Mouse (Mus musculus) CD4-positive, CD25-positive, alpha-beta regulatory T cell, adult 4 months (primary cell): ENCODE data around the gene Ablim1. TPM values are rescaled to one million over a fixed set of nuclear protein-coding genes. Genes with fewer than 3 reads are reported as not detected.

Experiments used
- ATAC-seq: one replicate; pipeline ENCODE4 v1.8.0; 2017
- polyA plus RNA-seq, 2 experiments: library from polyadenylated mRNA; unstranded; fragments of 100-300 nt; shearing (Covaris generic); gene quantifications; one replicate each; pipeline ENCODE4 v1.2.1; 2017

Gene Ablim1
- polyA plus RNA-seq, 2 experiments from 2014 or later: 290 to 362 TPM

DNA sequence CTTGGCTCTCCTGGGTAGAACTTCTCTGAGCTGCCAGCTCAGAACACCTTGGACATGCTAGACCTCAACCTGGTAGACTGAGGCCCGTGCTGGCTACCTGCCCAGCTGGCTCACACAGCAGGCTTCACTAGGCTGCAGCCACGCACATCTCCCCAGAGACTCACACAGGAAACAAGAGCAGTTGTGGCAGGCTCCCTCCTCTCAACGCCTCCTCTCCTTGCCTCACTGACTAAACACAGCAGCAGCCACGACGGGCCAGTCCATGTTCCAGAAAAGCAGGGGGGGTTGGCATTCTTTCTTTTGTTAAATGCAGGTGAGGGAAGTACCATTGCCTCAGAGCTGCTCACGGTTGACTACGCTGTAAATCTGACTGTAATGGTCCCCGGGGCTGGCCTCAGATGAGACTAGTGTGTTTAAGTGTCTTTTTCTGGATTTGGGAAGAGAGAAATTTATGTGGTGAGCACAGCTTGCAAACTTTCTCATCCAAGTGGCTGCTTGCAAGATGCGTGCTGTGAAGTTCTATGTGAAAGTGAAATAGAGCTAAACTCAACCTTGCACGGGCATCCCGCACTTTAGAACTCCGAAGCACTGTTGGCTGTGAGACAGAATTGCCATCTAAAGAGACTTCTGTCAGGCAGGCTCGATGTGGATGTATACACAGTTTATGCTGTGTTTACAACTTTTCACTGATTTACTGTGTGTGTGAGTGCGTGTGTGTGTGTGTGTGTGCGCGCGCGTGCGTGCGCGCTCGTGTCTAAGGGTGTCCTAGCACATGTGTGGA, 195.7 kb downstream of the Ablim1 start:
- peak; percentile 69 for ATAC-seq

GRCm38 (mm10) chr19:57117751-57118150, 197.0 kb downstream of the Ablim1 start:
- no peak for ATAC-seq

DNA sequence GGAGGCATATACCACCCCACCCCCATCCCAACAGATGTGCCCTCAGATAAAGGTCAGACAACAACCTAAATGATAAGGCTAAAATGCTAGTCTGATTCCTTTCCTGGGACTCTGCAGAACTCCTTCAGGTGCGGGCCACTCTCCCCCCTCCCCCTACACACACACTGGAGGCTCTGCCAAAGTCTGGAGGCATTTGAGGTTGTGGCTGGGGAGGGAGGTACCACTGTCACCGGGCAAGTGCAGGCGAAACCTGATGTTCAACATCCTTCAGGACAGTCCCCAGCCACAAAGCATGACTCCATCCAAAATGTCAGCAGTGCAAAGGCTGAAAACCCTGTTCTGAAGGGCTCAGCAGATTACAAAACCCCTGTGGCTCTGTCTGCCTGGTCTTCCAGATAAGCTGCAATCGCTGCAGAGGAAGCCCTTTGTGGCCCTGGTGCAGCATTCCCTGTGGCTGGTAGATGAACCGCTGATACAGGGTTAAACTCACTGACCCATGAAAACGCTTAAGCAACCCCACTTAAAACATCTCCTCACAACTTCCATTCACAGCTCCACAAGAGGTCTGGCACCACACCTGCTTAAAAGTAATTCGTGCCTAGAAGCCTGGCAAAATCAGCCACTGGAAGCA, 197.7 kb downstream of the Ablim1 start:
- ATAC-seq: no peak

DNA sequence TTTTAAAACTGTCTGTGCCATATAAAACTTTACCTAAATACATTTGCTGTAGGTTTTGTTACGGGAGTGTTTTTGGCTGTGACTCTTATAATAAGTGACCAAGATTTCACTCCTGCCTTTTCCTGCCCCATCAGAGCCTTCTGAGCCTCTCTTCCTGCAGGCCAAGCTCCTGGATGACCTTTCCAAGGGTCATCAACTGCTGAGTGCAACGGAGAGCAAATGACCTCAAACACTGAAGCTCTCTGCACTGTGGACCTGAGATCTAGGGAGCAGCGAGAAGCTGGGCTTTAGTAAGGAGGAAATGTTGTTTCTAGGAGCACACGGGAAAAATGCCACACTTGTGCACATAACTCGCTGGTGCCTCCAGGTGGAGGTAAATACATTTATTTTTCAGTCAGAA, 199.0 kb downstream of the Ablim1 start:
- ATAC-seq: no peak

DNA sequence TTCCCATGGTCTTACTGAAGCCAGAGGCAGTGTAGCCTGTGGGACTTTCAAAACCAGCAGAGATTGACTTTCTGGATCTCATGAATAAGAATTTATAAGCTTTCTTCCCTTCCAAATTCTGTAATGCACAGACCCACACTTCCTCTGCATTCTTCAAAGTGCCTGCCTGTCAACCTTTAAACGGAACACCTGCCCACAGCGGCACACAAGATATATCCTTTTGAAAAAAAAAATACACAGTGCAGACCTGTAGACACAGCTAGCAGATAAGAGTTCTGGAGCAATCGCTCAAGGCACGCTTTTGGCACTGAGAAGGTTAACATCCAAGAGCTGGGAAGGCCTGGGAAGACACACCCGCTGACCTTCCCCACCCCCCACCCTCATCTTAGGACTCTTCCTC, 199.8 kb downstream of the Ablim1 start:
- peak; percentile 10 for ATAC-seq

DNA sequence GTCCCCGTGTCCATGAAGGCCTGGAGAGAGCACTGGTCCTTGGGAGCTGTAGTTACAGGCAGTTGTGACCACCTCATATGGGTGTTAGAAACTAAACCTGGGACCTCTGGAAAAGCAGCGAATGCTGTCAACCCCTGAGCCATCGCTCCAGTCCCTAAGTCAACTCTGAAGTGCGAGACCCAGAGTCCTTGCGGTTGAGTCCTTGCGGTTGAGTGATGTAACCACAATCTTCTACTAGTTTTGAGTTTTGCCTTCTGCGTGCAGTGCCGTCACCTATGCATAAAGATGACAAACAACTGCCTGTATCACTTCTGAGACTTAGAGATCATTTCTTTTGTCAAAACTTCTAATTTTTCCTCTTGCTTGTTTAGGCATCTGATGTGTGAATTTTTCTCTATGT, 200.7 kb downstream of the Ablim1 start:
- ATAC-seq: no peak

- peak; percentile 38 for ATAC-seq
Measured at GRCm38 (mm10) chr19:57112816-57113406, 201.8 kb downstream of the Ablim1 start.

DNA sequence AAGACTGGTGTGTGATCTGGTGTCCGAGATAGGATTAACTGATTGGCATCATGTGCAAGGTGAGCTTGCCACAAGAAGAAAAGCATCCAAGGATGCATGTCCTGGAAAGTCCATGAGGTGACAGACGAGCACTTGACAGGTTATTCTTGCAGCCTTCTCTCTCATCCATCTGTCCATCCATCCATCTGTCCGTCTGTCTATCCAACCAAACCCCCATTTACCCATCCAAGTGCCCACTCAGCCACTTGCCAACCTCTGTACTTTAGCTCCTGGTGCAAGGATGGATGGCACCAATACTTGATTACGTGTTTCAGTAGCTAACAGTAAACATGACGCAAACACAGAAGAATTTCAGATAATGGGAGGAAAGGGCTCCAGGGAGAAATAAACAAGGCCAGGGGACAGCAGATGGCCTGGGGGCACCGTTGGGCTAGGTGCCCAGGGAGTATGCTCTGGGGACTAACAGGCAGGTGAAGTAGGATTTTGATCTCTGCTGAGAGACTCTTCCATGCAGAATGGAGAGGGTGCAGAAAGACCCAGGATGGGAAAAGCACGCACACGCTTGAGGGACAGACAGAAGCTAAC, 202.4 kb downstream of the Ablim1 start:
- ATAC-seq: no peak

DNA sequence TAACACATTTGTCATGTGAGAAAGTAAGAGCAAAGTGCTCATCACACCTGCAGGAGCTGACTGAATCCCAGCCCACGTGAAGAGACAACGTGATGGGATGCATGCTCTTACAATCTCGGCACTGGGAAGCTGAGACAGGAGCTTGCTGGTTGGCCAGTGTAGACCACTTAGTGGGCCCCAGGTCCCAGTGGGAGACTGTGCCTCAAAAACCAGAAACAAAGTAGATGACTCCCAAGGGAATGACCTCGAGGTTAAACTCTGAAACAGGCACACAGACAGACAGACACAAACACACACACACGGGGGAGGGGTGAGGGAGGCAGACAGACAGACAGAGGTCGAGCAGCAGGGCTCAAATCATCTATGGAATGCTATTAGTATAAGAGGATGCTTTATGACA, 203.4 kb downstream of the Ablim1 start:
- no peak for ATAC-seq

DNA sequence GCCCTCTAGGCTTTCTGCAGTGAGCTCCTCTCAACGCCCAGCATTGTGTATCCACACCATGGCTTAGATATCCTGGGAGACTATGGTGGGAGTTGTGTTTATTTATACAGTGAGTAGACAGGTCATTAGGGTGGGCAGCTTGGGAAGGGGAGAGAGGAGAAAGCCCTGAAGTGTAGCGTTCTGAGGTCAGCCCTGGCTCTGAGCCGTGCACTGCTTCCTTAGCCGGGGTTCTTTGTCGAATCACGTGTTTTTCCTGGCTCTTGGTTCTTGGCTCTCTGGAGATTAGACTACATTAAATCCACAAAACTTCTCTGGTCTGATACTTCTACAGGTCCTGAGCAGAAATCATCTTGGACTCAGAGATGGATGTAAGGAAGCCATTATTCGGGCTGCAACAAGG, 205.1 kb downstream of the Ablim1 start:
- no peak for ATAC-seq

DNA sequence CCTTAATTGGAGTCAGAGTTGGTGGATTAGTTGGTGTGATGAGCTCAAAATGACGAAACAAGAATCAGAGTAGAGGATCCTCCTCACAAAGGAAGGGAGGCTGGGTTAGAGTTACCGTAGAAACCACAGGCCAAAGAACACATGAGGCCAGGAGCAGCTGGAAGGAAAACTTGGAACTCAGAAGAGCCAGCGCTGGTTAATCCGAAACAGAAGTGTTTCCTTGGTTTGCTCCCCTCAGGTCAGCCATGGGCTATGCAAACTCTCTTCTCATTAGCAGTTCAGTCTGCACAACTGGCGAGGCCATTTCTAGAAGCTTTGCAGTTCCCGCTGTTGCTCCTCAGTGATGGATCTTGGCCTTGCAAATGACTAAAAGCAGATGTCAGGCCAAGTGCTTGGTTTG, 208.2 kb downstream of the Ablim1 start:
- no peak for ATAC-seq

GRCm38 (mm10) chr19:57106031-57106430, 208.7 kb downstream of the Ablim1 start:
- ATAC-seq: no peak

- peak; percentile 40 for ATAC-seq
Measured at GRCm38 (mm10) chr19:57105156-57105555, 209.6 kb downstream of the Ablim1 start.

- ATAC-seq: no peak
Measured at GRCm38 (mm10) chr19:57104171-57104748, 210.5 kb downstream of the Ablim1 start.

GRCm38 (mm10) chr19:57103360-57103958, 211.3 kb downstream of the Ablim1 start:
- no peak for ATAC-seq

DNA sequence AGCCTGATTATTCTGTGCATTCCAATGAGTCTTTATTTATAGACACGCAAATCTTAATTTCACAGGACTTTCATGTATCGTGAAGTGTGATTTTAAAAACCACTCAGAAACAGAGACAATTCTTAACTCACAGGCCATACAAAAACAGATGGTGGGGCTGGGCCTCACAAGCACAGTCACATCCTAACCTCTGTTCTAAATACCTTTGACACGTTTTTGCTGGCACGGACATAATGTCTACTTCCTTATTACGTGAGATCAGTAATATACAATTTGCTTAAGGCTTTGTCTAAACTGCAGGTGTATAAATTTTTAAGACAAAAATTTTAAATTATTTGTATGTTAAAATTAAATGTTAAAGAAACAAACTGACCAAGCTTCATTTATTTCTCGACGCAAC, 212.7 kb downstream of the Ablim1 start:
- no peak for ATAC-seq

DNA sequence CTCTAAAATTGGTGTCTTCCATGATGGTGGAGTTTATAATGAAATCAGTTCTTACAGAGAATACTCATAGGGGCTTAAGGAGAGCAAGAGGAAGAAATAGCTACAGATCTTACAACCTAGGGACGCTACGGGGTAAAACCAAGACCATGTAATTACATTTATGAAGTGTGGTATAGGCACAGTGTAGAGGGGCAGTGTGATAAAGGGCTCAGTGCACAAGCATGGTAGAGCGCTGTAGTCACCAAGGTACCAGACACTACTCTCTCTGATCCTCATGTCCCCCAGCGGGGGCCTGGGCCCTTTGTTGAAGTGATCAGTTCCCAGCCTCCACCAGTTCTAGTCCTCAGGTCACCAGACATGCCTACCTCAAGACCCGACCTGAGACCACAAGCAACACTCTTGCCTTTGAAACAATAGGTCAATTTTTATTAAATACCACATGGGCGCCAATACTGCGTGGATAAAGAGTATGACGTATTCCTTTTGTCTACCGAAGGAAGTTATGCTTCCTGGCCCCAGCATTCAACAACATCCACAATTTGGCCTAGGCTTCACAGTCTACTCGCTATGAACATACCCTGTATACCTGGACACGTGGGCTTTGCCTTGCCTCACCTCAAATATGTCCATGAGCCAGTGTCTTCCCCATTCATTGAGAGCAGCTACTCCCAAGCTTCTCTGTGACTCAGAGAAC, 213.8 kb downstream of the Ablim1 start:
- ATAC-seq: no peak

DNA sequence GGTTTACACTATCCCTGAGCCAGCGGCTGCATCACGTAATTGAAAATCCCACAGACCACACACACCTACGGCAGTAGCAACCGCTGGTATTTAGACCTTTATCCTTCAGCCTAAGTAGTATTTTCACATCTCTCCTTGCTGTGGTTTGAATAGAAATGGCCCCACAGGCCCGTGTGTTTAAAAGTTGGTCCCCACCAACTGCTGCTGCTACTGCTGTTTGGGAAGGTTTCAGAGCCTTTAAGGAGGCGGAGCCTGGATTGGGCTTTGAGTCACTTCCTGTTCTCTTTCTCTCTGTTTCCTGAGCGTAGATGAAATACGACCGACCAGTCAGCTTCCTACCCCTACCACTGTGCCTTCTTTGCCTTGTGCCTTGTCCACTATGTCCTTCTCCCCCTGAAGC, 214.7 kb downstream of the Ablim1 start:
- ATAC-seq: peak; percentile 76

- ATAC-seq: no peak
Measured at GRCm38 (mm10) chr19:57099094-57099357, 215.7 kb downstream of the Ablim1 start.

- no peak for ATAC-seq
Measured at GRCm38 (mm10) chr19:57098241-57099093, 216.3 kb downstream of the Ablim1 start.

- ATAC-seq: peak; percentile 62
Measured at GRCm38 (mm10) chr19:57095340-57095739, 219.4 kb downstream of the Ablim1 start.

GRCm38 (mm10) chr19:57093698-57094004, 221.1 kb downstream of the Ablim1 start:
- peak; percentile 56 for ATAC-seq
